Mouse (Mus musculus) thymus, adult 2 months (tissue): ENCODE results near the gene Arrdc5.

ENCODE experiments used
- CTCF ChIP-seq: fragments of 200-500 bp; IDR thresholded peaks from 2 replicates; pipeline ENCODE4 v1.5.1; 2012; ENCODE audit warnings: mild to moderate bottlenecking, control low read depth, low read length, moderate library complexity, borderline replicate concordance; ENCODE audit not compliant: control insufficient read depth, poor library complexity, insufficient read depth; ENCODE audit errors: extremely low read depth
- POLR2A ChIP-seq: fragments of 200-500 bp; IDR thresholded peaks from 2 replicates; pipeline ENCODE4 v1.6.1; 2012; ENCODE audit warnings: mild to moderate bottlenecking, low read length, control low read depth, moderate library complexity; ENCODE audit not compliant: control insufficient read depth, poor library complexity, insufficient read depth; ENCODE audit errors: extremely low read depth

- no peak for TF ChIP-seq CTCF
- TF ChIP-seq POLR2A, result no peak
Measured at GRCm38 (mm10) chr17:56259301-56260037, 40.6 kb downstream of the Arrdc5 start.
